Mouse (Mus musculus) ES-E14 (cell line): ENCODE data around the gene Gm1673. TPM values are rescaled to one million over a fixed set of nuclear protein-coding genes. Genes with fewer than 3 reads are reported as not detected.
A peak's percentile ranks its signal among the peaks of the same experiment; 100 is the strongest.

Source experiments
- DNase-seq: peaks from one replicate; pipeline ENCODE4 v3.0.0-alpha.2; 2013; ENCODE audit warnings: low read depth, low spot score
- H3K27ac ChIP-seq: 2 replicates; pipeline ENCODE4 v1.5.1; 2012; ENCODE audit warnings: low read depth, mild to moderate bottlenecking, low read length, moderate library complexity, mixed read lengths; ENCODE audit not compliant: poor library complexity, insufficient read depth, severe bottlenecking
- H3K36me3 ChIP-seq: 2 replicates; pipeline ENCODE4 v1.6.1; 2012; ENCODE audit warnings: mild to moderate bottlenecking, low read length, moderate library complexity, mixed read lengths; ENCODE audit not compliant: control insufficient read depth, poor library complexity, insufficient read depth, severe bottlenecking
- H3K4me1 ChIP-seq, 2 experiments: fragments of 150-350 bp in 1 of 2; sonication (generic) in 1 of 2; 2 replicates each; pipeline ENCODE4 v1.6.1; 2012; ENCODE audit warnings: low read length in 2 of 2, mild to moderate bottlenecking in 1 of 2, mixed read lengths in 1 of 2; ENCODE audit not compliant: control insufficient read depth in 2 of 2, insufficient read depth in 2 of 2, poor library complexity in 1 of 2
- H3K4me3 ChIP-seq, 2 experiments: fragments of 150-350 bp in 1 of 2; sonication (generic) in 1 of 2; 2 replicates each; pipeline ENCODE4 v1.5.1; 2012; ENCODE audit warnings: low read length in 2 of 2, low read depth in 1 of 2, mild to moderate bottlenecking in 1 of 2, mixed read lengths in 1 of 2; ENCODE audit not compliant: insufficient read depth in 1 of 2, poor library complexity in 1 of 2, severe bottlenecking in 1 of 2
- H3K9ac ChIP-seq: 2 replicates; pipeline ENCODE4 v1.6.1; 2012; ENCODE audit warnings: low read depth, mild to moderate bottlenecking, low read length, mixed read lengths; ENCODE audit not compliant: poor library complexity, insufficient read depth, severe bottlenecking
- H3K9me3 ChIP-seq: fragments of 150-350 bp; sonication (generic); 2 replicates; pipeline ENCODE4 v1.6.1; 2012; ENCODE audit warnings: low read depth, mild to moderate bottlenecking, low read length; ENCODE audit not compliant: control insufficient read depth, insufficient read depth
- CHD2 ChIP-seq: IDR thresholded peaks from 2 replicates; pipeline ENCODE4 v1.6.1; 2014; ENCODE audit warnings: mild to moderate bottlenecking, low read depth, low read length, inconsistent platforms
- HCFC1 ChIP-seq: IDR thresholded peaks from 2 replicates; pipeline ENCODE4 v1.6.1; 2012; ENCODE audit warnings: low read length, inconsistent platforms, borderline replicate concordance; ENCODE audit not compliant: insufficient read depth
- MAFK ChIP-seq: IDR thresholded peaks from 2 replicates; pipeline ENCODE4 v1.6.1; 2014; ENCODE audit warnings: mild to moderate bottlenecking, low read depth, low read length, inconsistent platforms; ENCODE audit not compliant: insufficient read depth
- ZC3H11A ChIP-seq: IDR thresholded peaks from 2 replicates; pipeline ENCODE4 v1.6.1; 2012; ENCODE audit warnings: low read depth, mild to moderate bottlenecking, inconsistent platforms, low read length, borderline replicate concordance
- ZNF384 ChIP-seq: IDR thresholded peaks from 2 replicates; pipeline ENCODE4 v1.6.1; 2012; ENCODE audit warnings: low read depth, low read length, inconsistent platforms
- in situ Hi-C, 2 experiments: fragments of 600-800 bp; cut with MboI; formaldehyde crosslinking; loops; one replicate each; pipeline ENCODE4 v1.15.1; 2025; ENCODE audit warnings: low sequenced_read_pairs in 2 of 2, inconsistent platforms in 1 of 2; ENCODE audit not compliant: unreplicated experiment in 2 of 2
- total RNA-seq: library from RNA; depleted of rRNA; stranded (reverse); fragments of 300-350 nt; gene quantifications from 2 replicates; pipeline ENCODE4 v1.2.3, GENCODE M21; 2012

The Gm1673 gene
- total RNA-seq, 1 experiment: 14.5 TPM

DNA sequence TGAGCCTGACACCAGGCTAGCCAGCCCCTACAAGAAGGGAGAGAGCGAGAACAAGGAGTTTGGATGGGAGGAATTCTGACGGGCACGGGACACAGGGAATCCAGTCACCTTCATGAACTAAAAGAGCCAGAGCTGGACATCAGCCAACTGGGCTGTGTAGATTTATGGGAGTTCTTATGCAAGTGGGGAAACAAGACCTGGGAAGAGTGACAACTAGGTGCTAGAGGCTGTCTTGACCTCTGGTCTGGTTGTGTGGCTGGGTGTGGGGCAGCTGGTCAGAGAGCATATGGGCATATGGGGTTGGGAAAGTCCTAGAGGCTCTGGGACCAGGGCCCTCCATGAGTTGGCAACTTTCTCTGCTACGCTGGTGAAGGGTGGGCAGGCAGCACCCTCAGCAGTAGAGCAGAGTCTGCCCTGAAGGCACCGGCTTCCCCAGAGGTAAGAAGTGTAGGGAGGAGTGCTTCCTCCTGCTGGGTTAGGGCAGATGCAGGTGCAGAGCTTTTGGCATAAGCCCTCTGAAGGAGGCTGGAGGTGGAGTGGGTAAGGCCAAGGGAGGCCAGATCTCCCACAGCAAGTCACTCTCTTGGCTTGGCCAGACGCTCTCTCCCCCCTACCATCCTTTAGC, 16.3 kb downstream of the Gm1673 start:
- in situ Hi-C loops: no loop called here
- peaks cover 0 to 2% of the 10 kb centered on the region in 2 experiments; a peak in 1 of 4 replicates for H3K4me1 ChIP-seq
- TF ChIP-seq MAFK (no peak), ZNF384 (no peak), CHD2 (no peak), ZC3H11A (no peak), HCFC1 (no peak)
- DNase-seq: no peak
- H3K4me3 ChIP-seq: no peak overlapping the region
- no peaks in the 10 kb centered on the region; the same call in 1 of the 2 replicates for H3K36me3 ChIP-seq
- H3K27ac ChIP-seq: no peak overlapping the region
- no peak overlapping the region for H3K9ac ChIP-seq
- no peaks in the 10 kb centered on the region for H3K9me3 ChIP-seq

DNA sequence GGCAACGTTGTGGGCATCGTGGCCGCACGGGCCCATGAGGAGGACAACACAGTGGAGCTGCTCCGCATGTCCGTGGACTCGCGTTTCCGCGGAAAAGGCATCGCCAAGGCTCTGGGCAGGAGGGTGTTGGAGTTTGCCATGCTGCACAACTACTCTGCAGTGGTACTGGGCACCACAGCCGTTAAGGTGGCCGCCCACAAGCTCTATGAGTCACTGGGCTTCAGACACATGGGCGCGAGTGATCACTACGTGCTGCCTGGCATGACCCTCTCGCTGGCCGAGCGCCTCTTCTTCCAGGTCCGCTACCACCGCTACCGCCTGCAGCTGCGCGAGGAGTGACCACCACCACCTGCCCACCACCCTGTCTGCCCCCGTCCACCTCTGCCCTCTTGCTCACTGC, 17.6 kb downstream of the Gm1673 start:
- Histone ChIP-seq H3K9ac (no peak overlapping the region), H3K9me3 (no peaks in the 10 kb centered on the region), H3K36me3 (no peaks in the 10 kb centered on the region; the same call in 1 of the 2 replicates), H3K27ac (no peak overlapping the region), H3K4me1 (peaks cover 0 to 2% of the 10 kb centered on the region in 2 experiments; a peak in 1 of 4 replicates), H3K4me3 (0 out of 4 replicates have a peak overlapping the region, but pooled peaks of 1 of the 2 experiments have one; percentile 36)
- no peak for TF ChIP-seq CHD2
- TF ChIP-seq HCFC1: no peak
- no peak for TF ChIP-seq MAFK
- TF ChIP-seq ZNF384: no peak
- TF ChIP-seq ZC3H11A: no peak
- DNase-seq: no peak
- in situ Hi-C loops: no loop called here

DNA sequence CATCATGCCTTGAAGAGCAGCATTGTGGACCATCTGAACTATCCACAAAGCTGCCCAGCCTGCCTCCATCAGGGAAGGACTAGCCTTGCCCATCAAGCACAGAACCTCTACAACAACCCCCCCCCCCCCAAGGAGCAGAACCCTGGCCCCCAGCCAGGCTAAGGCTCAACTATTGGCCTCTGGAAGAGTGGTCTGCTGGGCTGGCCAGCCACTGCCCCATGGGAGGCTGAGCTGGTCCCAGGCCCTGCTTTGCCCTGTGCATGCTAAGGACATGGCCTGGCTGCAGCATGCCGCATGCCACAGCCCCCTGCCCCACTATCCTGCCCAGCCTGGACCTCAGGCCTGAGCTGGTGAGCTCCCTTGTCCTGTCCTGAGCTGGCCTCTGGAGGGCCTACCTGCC, 18.2 kb downstream of the Gm1673 start:
- TF ChIP-seq ZC3H11A (no peak), ZNF384 (no peak), MAFK (no peak), HCFC1 (no peak), CHD2 (no peak)

DNA sequence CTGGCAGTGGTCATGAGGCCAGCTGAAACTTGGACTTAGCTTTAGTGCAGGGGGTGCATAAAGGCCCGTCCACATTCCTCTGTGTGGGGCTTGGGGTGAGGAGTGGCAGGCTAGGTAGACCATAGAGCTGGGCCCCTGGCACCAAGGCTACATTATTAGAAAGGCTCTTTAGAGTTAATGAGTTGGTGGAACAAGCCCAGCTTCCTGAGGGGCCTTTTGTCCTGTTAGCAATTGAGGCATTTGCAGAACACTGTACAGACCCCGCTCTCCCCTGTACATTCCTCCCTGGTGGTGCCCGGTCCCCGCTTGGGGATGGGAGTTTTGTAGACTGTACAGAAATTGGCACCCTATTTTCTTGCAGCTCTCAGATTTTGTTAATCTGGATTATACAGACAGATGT, 19.4 kb downstream of the Gm1673 start:
- TF ChIP-seq HCFC1 (no peak), ZC3H11A (no peak), MAFK (no peak), CHD2 (no peak), ZNF384 (no peak)
- Histone ChIP-seq H3K27ac (no peak overlapping the region), H3K36me3 (no peaks in the 10 kb centered on the region; the same call in 1 of the 2 replicates), H3K4me3 (no peak overlapping the region), H3K9me3 (no peaks in the 10 kb centered on the region), H3K4me1 (peaks cover 0 to 2% of the 10 kb centered on the region in 2 experiments; a peak in 1 of 4 replicates), H3K9ac (no peak overlapping the region)
- in situ Hi-C loops: no loop called here
- no peak for DNase-seq

More for the DNA sequence above, 18.2 kb downstream of the Gm1673 start:
- in situ Hi-C loops: no loop called here
- no peaks in the 10 kb centered on the region; the same call in 1 of the 2 replicates for H3K36me3 ChIP-seq
- no peak overlapping the region for H3K4me3 ChIP-seq
- no peak overlapping the region for H3K27ac ChIP-seq
- peaks cover 0 to 2% of the 10 kb centered on the region in 2 experiments; a peak in 1 of 4 replicates for H3K4me1 ChIP-seq
- no peaks in the 10 kb centered on the region for H3K9me3 ChIP-seq
- no peak overlapping the region for H3K9ac ChIP-seq
- DNase-seq: no peak

DNA sequence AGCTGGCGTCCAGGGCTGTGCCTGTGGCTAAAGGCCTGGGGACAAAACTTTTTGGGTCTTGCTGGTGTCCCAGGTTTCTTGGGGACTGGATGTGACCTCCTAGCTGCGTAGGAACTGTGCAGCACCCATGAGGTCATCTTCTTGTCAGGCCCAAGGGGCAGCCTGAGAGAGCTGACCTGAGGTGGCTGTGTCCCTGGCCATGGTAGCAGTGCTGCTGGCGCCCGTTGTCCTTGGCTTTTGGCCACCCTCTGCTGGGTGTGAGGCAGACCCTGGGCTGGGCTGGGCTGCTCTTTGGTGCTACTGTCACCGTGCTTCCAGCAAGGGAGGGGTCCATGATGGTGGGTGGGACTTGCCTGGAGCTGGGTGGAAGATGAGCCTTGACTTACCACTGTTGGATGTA, 21.4 kb downstream of the Gm1673 start:
- in situ Hi-C loops: no loop called here
- H3K27ac ChIP-seq: no peak overlapping the region
- no peak overlapping the region for H3K4me3 ChIP-seq
- no peaks in the 10 kb centered on the region for H3K4me1 ChIP-seq
- DNase-seq: no peak
- H3K9ac ChIP-seq: no peak overlapping the region
- H3K9me3 ChIP-seq: no peaks in the 10 kb centered on the region
- no peaks in the 10 kb centered on the region; the same call in 1 of the 2 replicates for H3K36me3 ChIP-seq
- no peak for TF ChIP-seq CHD2
